Mouse (Mus musculus) erythroblast, embryonic 14.5 days (primary cell): Measurements from ENCODE around the gene Taz. TPM values are rescaled to one million over a fixed set of nuclear protein-coding genes. Genes with fewer than 3 reads are reported as not detected.

Source experiments
- H3K27me3 ChIP-seq: 2 replicates; pipeline ENCODE4 v1.6.1; 2012; ENCODE audit warnings: inconsistent platforms; ENCODE audit not compliant: control insufficient read depth
- H3K36me3 ChIP-seq: 2 replicates; pipeline ENCODE4 v1.6.1; 2012; ENCODE audit warnings: mild to moderate bottlenecking, inconsistent platforms; ENCODE audit not compliant: control insufficient read depth
- H3K4me1 ChIP-seq: 2 replicates; pipeline ENCODE4 v1.6.1; 2012; ENCODE audit warnings: inconsistent platforms; ENCODE audit not compliant: control insufficient read depth
- H3K4me3 ChIP-seq: replicated peaks from 2 replicates; pipeline ENCODE3; 2012; ENCODE audit warnings: moderate library complexity, mild to moderate bottlenecking, inconsistent platforms
- H3K9me3 ChIP-seq: 2 replicates; pipeline ENCODE4 v1.6.1; 2012; ENCODE audit warnings: low read length, inconsistent platforms, mixed read lengths; ENCODE audit not compliant: control insufficient read depth
- GATA1 ChIP-seq: IDR thresholded peaks from 2 replicates; pipeline ENCODE4 v1.6.1; 2012; ENCODE audit warnings: low read length, inconsistent platforms, mixed read lengths
- TAL1 ChIP-seq: IDR thresholded peaks from 3 replicates; pipeline ENCODE4 v1.6.1; 2012; ENCODE audit warnings: low read length, inconsistent platforms, mixed read lengths
- polyA plus RNA-seq: library from polyadenylated mRNA; stranded (reverse); fragments of >175 nt; gene quantifications from 2 replicates; pipeline ENCODE4 v1.2.3, GENCODE M21; 2012

The Taz gene
- polyA plus RNA-seq, 1 experiment = 2.1 TPM

DNA sequence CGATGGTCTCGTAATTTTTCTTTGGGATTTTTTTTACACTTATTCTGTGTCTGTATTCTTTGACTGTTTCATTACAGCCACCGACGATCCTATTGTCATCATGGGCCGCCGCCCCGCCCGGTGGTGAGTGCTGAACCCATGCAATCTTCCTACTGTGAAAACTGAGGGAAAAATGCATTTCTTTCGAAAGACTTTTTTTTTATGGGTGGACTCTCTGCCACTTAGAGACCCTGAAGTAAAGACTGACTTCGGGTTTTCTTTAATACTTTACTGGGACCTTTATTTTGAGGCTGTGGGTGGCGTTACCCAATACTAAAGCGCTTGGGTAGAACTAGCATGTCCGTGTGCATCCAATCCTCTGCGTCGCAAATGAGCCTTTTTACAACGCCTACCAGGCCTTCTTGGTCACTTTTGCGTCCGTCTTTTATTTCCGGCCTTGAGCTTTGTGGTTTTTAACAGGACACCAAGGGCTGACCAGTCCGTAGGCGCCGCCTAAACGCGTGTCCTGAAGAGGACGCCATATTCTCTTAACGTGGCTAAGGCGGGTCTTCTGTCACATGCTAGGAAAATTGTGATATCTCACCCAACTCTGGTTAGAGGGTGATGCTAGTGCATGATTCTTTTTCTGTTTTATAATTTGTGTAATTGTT, 10.7 kb upstream of the Taz start:
- H3K4me3 ChIP-seq = peak overlapping the region; percentile 76
- TF ChIP-seq TAL1 (no peak), GATA1 (no peak)
- H3K36me3 ChIP-seq = peaks cover 37% of the 10 kb centered on the region
- H3K27me3 ChIP-seq = no peaks in the 10 kb centered on the region; the same call in 1 of the 2 replicates
- H3K9me3 ChIP-seq = peaks cover 6% of the 10 kb centered on the region; the same call in 1 of the 2 replicates
- H3K4me1 ChIP-seq = peaks cover 36% of the 10 kb centered on the region

DNA sequence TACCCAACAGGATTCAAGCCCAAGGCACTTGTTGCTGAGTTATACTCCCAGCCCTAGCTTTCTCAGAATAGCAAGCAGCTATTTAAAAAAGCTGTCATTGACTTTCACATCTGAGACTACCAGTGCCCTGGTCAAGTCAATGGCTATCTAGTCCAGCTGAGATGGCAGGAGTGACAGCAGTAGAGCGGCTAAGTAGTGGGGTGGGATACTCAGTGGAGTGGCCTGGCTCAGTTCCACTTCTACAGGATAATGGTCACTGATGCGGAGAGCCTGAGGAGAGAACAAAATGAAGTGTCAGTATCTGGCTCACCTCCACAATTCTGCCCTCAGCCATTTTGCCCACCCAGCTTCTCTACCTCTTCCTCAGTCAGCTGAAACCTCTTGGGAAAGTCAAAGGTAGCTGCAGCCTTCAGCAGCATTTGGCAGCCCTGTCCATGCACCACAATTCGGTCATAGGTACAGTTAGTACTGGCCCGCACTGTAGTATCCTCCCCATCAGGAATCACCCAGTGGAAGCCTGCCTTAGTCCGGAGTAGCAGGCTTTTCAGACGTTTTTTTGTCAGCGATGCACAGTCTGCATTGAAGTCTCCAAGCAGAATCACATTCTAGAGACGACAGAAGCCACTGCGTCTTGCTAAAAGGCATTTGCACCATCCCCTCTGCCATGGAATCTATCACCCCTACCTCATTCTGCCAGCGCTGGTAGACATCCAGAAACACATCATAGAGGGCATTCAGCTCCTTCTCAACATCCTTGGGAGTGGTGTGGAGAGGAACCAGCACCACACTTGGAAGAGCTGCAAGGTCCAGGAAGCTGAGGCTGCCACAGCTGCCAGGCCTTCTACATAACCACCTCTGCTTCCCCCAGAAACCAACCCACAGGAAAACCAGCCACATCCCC, 8.0 kb upstream of the Taz start:
- TF ChIP-seq TAL1 = no peak
- TF ChIP-seq GATA1 = no peak
- peaks cover 44% of the 10 kb centered on the region for H3K4me1 ChIP-seq
- H3K9me3 ChIP-seq = peaks cover 6% of the 10 kb centered on the region; the same call in 1 of the 2 replicates
- H3K36me3 ChIP-seq = peaks cover 60% of the 10 kb centered on the region
- no peak overlapping the region for H3K4me3 ChIP-seq
- no peaks in the 10 kb centered on the region; the same call in 1 of the 2 replicates for H3K27me3 ChIP-seq

DNA sequence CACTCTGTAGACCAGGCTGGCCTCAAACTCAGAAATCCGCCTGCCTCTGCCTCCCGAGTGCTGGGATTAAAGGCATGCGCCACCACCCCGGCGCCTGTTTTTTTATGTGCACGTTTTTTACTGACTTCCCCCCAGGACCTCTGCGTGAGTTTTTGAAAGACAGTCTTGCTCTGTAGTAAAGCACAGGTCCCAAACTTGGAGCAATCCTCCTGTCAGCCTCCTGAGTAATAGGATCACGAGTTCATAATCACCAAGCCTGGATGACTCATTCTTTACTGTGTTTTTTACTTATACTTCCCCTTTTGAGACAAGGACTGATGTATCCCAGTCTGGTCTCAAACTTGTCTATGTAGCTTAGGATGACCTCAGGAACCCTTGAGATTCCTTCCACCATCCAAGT, 3.8 kb upstream of the Taz start:
- H3K4me1 ChIP-seq = peaks cover 37% of the 10 kb centered on the region
- peaks cover 4% of the 10 kb centered on the region; the same call in 1 of the 2 replicates for H3K9me3 ChIP-seq
- TF ChIP-seq GATA1 = no peak
- H3K4me3 ChIP-seq = no peak overlapping the region
- peaks cover 5% of the 10 kb centered on the region; the same call in 1 of the 2 replicates for H3K27me3 ChIP-seq
- H3K36me3 ChIP-seq = peaks cover 51% of the 10 kb centered on the region

DNA sequence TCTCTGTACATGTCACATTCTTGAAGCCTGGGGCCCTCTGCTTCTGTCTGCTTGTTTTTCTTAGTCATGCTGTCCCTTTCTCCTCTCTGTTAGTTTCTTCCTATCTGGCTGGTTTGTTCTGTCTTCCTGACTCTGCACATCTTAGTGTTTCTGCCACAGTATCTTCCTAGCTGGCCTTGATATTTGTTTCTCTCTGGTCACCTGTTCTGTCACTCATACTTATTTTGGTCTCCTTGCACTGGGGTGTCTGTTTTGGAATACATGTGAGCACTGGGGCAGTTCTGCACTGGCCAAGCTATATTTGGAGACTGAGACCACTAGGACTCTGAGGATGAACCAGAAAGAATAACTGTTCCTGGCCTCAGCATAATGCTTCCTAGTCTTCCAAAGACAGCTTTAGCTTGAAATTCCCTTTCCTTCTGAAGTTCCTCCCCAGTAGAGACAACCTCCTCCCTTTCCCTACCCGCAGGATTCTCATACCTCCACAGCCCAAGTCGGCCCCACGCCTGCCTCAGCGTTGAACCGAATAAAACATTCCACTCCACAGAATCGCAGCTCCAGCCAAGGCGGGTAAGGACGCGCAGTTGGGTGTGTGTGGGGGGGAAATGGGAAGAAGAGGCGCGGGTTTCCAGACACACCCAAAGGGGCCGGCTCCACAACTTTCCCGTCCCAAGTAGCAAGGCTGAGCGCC, 526 bp upstream of the Taz start:
- no peak for TF ChIP-seq GATA1
- no peak for TF ChIP-seq TAL1
- Histone ChIP-seq H3K4me3 (peak overlapping the region; percentile 73), H3K9me3 (peaks cover 4% of the 10 kb centered on the region; the same call in 1 of the 2 replicates), H3K27me3 (peaks cover 5% of the 10 kb centered on the region; the same call in 1 of the 2 replicates), H3K36me3 (peaks cover 40% of the 10 kb centered on the region), H3K4me1 (peaks cover 42% of the 10 kb centered on the region)

DNA sequence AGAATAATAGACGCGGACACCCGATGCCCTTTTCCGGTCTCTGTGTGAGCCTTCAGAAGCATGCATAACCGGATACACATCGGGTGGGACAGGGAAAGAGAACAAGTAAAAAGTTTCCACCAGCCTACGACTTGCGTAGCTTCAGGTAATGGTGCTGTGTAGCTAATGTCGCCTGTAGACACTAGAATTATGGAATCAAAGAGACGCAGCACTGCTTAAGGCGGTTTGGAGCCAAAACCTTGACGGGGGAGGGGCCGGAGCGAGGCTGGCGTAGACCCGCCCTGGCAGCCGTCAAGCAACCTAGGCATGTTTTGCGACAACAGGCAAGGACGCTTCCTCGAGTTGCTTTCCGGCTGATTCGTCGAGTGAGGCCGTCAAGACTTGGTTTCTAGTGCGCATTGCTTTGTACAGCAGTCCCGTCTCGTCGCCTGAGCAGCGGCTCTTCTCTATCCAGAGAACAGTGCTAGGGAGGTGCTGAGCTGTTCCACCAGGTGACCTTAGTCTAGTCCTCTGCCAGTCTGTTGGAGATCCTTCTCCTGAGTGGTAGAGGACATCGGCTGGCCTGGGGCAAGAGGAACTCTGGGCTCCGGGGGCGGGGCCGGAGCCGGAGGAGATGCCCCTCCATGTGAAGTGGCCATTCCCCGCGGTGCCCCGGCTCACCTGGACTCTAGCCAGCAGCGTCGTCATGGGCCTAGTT, 831 bp downstream of the Taz start:
- no peak for TF ChIP-seq GATA1
- TF ChIP-seq TAL1 = no peak
- Histone ChIP-seq H3K4me3 (peak overlapping the region; percentile 73), H3K27me3 (peaks cover 5% of the 10 kb centered on the region; the same call in 1 of the 2 replicates), H3K36me3 (peaks cover 27% of the 10 kb centered on the region), H3K9me3 (peaks cover 4% of the 10 kb centered on the region; the same call in 1 of the 2 replicates), H3K4me1 (peaks cover 40% of the 10 kb centered on the region)

DNA sequence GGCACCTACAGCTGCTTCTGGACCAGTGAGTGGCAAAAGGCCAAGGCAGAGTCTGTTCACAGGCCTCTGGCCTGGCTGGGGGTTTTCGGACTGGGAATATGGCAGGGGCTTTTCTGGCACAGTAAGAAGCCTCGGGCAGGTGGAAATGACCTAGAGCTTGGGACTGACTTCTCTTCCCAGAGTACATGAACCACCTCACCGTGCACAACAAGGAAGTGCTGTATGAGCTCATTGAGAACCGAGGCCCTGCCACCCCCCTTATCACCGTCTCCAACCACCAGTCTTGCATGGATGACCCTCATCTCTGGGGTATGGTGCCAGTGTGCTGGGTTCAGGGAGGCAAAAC, 1.4 kb downstream of the Taz start:
- peaks cover 38% of the 10 kb centered on the region for H3K4me1 ChIP-seq
- TF ChIP-seq TAL1 = no peak
- no peak for TF ChIP-seq GATA1
- peak overlapping the region; percentile 73 for H3K4me3 ChIP-seq
- H3K36me3 ChIP-seq = peaks cover 29% of the 10 kb centered on the region
- H3K9me3 ChIP-seq = peaks cover 4% of the 10 kb centered on the region; the same call in 1 of the 2 replicates
- peaks cover 5% of the 10 kb centered on the region; the same call in 1 of the 2 replicates for H3K27me3 ChIP-seq

DNA sequence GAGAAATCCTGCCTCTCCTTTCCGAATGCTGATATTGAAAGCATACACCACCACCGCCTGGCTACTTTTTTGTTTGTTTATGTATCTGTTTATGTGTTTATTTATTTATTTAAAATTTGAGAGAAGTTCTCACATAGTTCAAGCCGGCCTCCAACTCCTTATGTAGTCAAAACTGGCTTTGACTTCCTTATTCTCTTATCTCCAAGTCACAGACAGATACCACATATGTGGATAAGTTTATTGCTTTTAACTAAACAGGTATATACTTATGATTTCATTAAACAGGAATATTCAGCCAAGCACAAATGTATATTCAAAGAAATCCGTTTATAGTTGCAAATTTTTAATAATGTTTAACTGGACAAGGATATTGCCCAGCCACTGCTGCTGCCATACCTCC, 11.7 kb downstream of the Taz start:
- peaks cover 3% of the 10 kb centered on the region; the same call in 1 of the 2 replicates for H3K9me3 ChIP-seq
- peaks cover 18% of the 10 kb centered on the region for H3K4me1 ChIP-seq
- no peak overlapping the region for H3K4me3 ChIP-seq
- H3K27me3 ChIP-seq = no peaks in the 10 kb centered on the region; the same call in 1 of the 2 replicates
- H3K36me3 ChIP-seq = peaks cover 21% of the 10 kb centered on the region
- TF ChIP-seq TAL1 (no peak), GATA1 (no peak)

DNA sequence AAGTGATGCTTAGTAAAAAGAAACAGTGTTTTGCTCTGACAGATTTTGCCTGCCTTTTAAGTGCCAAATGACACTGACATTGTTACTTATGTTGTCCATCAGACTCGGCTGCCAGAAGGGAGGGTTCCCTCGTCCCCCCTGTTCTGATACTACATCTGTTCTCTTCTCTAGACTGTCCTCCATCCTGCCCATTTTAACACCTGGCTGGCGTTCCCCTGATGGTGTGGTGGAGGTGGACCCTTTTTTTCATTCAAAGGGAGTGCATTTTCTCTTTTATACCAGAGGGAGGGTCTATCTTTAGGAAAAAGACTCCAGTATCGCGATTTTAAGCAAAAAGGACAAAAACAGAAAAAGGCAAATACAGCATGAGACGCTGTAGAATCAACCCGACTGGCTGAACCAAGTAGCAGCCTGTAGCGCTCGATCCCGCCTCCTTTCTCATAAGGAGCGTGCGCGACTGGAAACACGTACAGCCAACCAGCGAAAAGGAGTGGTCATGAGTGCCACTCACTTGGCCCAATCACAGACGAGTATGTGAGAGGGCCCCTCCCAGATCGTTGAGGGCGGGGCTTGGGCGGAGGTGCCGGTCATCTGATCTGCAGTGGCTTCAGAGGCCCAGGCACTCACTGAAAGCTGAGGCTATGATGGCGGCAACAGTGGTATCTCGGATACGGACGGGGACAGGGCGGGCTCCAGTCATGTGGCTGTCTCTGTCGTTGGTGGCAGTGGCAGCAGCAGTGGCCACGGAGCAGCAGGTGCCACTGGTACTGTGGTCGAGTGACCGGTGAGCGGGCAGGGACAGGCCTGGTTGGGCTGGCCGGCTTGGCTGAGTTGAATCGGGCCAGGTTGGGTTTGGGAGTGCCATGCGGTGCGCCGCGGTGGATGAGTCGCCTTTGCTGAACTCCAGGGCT, 15.1 kb downstream of the Taz start, which contains the start of gene Atp6ap1:
Gene Atp6ap1 (plus strand): TSS at position 560 of the 911 bp plus-strand sequence.
- H3K4me3 ChIP-seq = peak within 1 kb of the TSS; percentile 83
- peaks cover 39% of the 10 kb centered on the region for H3K4me1 ChIP-seq
- peaks cover 35% of the 10 kb centered on the region for H3K36me3 ChIP-seq
- peaks cover 3% of the 10 kb centered on the region; the same call in 1 of the 2 replicates for H3K9me3 ChIP-seq
- no peaks in the 10 kb centered on the region; the same call in 1 of the 2 replicates for H3K27me3 ChIP-seq
- TF ChIP-seq GATA1 = no peak
- TF ChIP-seq TAL1 = no peak
